Mouse (Mus musculus) liver, adult (tissue): ENCODE measurements around the gene Dis3l2.

ENCODE experiments used
- GATA4 ChIP-seq: IDR thresholded peaks from 2 replicates; pipeline ENCODE4 v1.6.1; 2014; ENCODE audit warnings: mild to moderate bottlenecking, low read length; ENCODE audit not compliant: insufficient replicate concordance

Dis3l2 gene

GRCm38 (mm10) chr1:86933656-86934055 lies 230.0 kb downstream of the Dis3l2 start:
- TF ChIP-seq GATA4 = no peak

DNA sequence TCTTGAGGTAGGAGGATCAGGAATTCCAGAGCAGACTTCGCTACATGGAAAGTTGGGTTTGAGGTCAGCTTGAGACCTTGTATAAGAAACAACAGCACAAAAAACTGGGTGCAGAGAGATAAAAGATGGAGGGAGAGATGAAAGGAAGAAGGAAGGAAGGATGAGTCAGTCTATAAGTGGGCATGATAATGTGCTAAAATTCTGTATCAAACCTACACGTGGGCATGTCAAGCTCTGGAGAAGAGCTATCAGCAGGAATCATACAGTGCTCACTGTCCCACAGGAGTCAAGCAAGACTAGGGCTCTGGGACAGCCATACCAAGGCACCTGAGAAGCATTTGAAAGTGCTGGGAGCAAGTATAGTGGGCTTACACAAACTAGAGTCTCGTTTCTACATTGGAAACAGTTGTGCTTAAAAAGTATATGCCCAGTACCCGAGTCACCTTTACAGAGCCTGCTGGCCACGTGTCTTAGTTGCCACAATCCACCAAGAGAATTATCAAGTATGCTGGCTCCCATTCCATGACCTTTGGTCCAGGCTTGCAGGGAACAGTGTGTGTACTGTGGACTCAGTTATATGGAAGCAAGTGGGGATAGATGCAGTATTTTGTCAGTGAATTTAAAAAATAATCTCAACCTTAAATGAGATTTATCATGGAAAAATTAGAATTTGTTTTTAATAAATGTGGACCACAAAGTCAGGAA lies 248.0 kb downstream of the Dis3l2 start:
- no peak for TF ChIP-seq GATA4

GRCm38 (mm10) chr1:86955801-86956200 lies 252.2 kb downstream of the Dis3l2 start:
- TF ChIP-seq GATA4 = no peak

DNA sequence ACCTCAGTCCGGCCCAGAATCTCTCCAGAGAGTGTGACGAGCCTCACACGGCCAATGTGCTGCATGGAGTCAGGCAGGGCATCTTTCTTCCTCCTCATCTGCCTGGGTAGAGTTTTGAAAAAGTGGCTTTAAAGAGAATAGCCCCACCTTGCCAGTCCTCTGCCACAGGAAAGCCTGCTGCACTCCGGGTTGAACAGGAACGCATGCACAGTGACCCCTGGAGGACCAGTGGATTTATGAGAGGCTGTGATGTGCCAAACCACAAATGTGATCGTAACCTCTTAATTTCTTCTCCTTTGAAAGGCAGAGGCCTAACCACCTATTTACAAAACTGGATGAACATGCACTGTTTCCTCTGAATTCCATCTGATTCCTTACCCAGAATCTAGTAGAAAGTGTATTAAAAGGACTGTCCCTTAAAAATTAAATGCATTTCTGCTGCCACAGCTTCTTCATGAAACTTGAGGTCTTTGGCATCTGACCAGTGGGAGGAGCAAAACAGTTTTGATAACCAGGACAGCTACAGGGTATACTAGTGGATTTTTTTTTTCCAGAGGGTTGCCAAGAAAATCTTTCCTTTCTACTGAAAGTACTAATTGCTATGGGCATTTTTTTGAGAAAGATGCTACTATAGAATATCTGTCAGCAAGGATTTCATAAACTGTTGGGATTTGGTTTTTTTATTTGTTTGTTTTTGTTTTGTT lies 264.8 kb downstream of the Dis3l2 start:
- TF ChIP-seq GATA4 = no peak

- no peak for TF ChIP-seq GATA4
Observed at GRCm38 (mm10) chr1:86969173-86969725, 265.6 kb downstream of the Dis3l2 start.

- TF ChIP-seq GATA4 = no peak
Observed at GRCm38 (mm10) chr1:86972693-86973092, 269.1 kb downstream of the Dis3l2 start.

GRCm38 (mm10) chr1:86977018-86977417 lies 273.4 kb downstream of the Dis3l2 start:
- TF ChIP-seq GATA4 = no peak

DNA sequence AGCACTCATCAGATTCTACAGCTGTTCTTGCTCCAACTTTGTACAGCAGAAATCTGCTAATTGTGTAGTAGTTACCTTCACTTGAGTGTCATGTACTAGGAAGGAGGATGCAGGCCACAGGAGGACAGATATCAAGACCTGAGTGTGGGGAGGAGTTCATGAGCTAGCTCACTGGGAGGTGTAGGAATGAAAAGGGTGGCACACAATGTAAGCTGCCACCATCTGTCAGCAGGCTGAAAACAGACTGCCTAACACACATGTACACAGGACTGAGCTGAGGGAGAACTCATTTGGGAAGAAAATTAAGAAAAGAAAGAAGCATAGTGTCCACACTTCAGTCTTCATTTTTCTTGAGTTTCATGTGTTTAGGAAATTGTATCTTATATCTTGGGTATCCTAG lies 282.8 kb downstream of the Dis3l2 start:
- TF ChIP-seq GATA4 = no peak

- TF ChIP-seq GATA4 = no peak
Observed at GRCm38 (mm10) chr1:86992849-86993248, 289.2 kb downstream of the Dis3l2 start.

DNA sequence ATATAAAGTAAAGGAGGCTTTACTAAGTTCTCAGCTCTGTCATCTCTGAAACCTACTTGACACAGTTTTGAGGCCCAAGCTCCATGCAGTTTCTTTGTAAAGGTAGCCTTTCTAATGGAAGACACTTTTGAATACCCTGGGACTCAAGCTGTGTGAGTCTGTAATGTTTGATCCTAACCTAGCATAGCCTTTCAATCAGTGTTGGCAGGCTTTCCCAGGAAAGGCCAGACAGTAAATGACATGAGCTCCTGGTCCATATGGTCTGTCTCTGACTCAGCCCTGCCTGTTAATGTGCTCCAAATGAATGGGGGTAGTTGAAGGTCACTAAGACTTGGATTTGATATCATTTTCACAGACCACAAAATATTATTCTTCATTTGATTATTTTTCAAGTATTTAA lies 290.4 kb downstream of the Dis3l2 start:
- no peak for TF ChIP-seq GATA4

DNA sequence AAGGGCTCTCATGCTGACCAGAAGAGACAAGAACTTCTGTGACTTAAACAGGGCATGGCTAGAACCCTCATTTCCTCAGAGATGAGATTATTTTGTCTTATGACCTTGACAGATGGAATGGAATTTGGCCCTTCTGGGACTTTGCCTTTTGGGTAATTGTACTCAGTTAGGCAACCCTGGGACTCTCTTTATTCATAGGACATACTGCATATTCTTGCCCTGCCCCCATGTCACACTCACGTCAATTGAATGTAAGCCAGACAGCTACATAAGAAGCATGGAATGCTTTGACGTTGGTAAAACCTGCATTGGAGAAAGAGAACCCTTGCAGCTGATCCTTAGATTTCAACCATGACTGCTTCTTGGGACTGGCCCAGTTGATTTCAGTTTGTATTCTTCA lies 294.4 kb downstream of the Dis3l2 start:
- no peak for TF ChIP-seq GATA4

DNA sequence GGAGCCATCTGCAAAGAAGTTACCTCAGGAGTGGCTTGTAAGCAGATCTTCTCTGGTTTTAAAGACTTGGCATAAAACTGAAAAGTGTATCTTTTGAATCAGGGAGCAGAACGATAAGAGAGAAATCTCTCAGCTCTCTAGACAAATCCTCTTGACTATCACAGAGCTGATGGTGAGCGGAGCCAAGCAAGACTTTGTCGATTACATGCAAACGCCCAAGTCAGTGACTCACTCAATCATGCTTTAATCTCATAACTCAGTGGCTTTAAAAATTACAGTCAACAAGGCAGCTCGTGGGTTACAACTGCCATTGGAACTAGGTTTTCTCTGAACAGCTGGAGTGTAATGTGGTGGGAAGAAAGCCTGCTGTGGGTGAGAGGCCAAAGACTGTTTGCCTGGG lies 297.8 kb downstream of the Dis3l2 start:
- no peak for TF ChIP-seq GATA4

GRCm38 (mm10) chr1:87002545-87003168 lies 299.0 kb downstream of the Dis3l2 start:
- no peak for TF ChIP-seq GATA4

GRCm38 (mm10) chr1:87003169-87003552 lies 299.6 kb downstream of the Dis3l2 start:
- TF ChIP-seq GATA4 = no peak

DNA sequence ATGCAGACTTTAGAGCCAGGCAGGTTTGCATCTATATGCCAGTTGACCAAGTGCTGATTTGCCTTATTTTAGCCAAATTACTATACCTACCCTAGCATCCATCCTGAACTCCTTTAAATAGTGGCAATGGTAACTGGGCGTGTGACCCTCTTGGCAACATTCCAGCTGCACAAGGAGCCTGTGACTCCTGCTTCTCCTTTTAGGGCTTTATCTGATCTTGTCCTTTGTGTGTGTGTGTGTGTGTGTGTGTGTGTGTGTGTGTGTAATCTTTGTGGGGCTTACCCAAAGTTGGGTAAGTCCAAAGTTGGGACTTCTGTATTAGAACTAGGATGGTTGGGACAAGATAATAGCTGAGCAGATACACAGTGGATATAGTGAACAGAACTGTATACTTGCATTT lies 302.8 kb downstream of the Dis3l2 start:
- no peak for TF ChIP-seq GATA4

DNA sequence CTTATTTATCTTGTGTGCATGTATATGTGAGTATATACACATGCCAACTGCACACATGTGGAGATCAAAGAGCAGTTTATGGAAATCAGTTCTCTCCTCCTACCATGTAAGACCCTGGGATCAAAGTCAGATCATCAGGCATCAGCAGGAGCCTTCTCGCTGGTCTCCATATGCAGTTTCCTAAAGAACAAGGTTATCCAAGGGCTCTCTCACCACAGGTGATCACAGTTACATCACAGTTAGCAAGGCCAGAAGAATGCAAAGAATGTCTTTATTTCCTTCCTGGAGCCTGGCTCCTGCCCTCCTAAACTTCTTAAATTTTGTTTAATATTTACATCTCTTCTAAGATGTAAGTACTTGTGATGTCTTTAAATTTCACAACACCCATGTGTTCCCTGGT lies 304.6 kb downstream of the Dis3l2 start:
- TF ChIP-seq GATA4 = no peak
